Mouse (Mus musculus): ENCODE measurements at regions not wholly inside any gene's neighbourhood (a gene's known extent, or its start where the extent isn't known, plus 50 kb on each side); places are given as distances from the start of the nearest gene placed in this dataset.
A peak's percentile ranks its signal among the peaks of the same experiment; 100 is the strongest.

DNA sequence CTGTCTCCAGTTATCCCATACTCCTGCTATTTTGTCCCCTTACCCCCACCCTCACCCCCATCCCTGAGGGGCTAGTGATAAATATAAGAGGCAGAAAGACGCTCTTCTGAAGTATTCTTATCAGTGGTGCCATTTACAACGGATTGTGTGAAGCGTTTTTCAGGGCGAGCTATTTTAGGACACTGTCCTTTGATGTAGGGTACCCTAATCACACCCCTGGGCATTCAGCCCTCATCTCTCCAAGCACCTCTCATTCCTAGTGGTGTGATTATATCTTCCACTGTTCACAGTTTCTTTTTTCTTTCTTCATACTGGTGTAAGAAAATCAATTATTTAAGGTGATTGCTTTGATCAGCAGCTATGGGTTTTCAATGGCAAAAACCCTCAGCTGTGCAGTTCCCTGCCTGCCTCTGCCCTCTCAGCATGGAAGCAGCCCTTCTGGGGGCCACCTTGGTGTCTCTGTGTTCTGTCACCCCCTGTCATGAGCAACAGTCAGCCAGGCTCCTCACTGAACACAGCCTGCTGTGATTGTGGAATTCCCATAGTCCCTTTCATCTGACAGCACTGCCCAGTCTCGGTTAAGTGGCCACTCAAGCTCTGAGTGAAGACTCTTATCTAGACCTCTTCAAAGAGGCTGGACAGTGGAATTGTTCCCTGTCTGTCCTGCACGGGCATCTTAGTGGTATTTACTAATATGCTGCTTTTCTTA lies 196.7 kb upstream of the Id2 start:
- Histone ChIP-seq H3K4me1 (replicated peaks; ENCODE audit: control insufficient read depth, insufficient read depth, low read length) (peaks cover 12% of the 10 kb centered on the region; the same call in 1 of the 2 replicates), H3K27me3 (ENCODE audit: control insufficient read depth, insufficient read depth, low read length) (no peaks in the 10 kb centered on the region), H3K27ac (ENCODE audit: low read depth, low read length) (no peak overlapping the region), H3K4me3 (ENCODE audit: low read depth, low read length) (no peak overlapping the region), H3K9me3 (ENCODE audit: control insufficient read depth, low read length) (no peaks in the 10 kb centered on the region), H3K4me2 (ENCODE audit: low read depth, low read length, severe bottlenecking) (no peak overlapping the region), H3K36me3 (ENCODE audit: control insufficient read depth, insufficient read depth, low read length) (no peaks in the 10 kb centered on the region), H3K9ac (ENCODE audit: low read length) (no peak overlapping the region)
- DNase-seq (ENCODE audit: low spot score) (no peak), ATAC-seq (replicated peaks; ENCODE audit: low FRiP score) (peak; percentile 65)
- WGBS = 38% methylated on average over 6 of the region's 6 CpGs

DNA sequence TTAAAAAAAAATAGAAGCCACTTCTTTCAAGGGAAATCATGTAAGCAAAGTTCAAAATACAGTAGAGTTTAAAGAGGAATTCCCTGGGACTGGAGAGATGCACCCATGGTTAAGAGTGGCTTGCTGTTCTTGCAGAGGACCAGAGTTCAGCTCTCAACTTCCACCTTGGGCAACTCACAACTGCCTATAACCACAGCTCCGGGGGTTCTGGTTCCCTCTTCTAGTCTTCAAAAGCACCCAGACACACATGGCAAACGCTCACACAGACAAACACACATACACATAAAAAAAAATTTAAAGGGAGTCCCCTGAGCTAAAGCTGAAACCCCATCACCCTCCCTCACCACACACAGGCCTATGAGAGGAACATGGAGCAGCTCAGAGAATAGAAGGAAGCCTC lies 192.4 kb upstream of the Id2 start:
- H3K9me3 ChIP-seq (ENCODE audit: control insufficient read depth, low read length) = no peaks in the 10 kb centered on the region
- DNase-seq (ENCODE audit: low spot score) (no peak), ATAC-seq (replicated peaks; ENCODE audit: low FRiP score) (no peak)
- 86% methylated on average over 2 of the region's 2 CpGs for WGBS
- no peak overlapping the region for H3K4me3 ChIP-seq (ENCODE audit: low read depth, low read length)
- no peak overlapping the region for H3K9ac ChIP-seq (ENCODE audit: low read length)
- H3K4me2 ChIP-seq (ENCODE audit: low read depth, low read length, severe bottlenecking) = no peak overlapping the region
- no peaks in the 10 kb centered on the region for H3K27me3 ChIP-seq (ENCODE audit: control insufficient read depth, insufficient read depth, low read length)
- peaks cover 8% of the 10 kb centered on the region; the same call in 1 of the 2 replicates for H3K4me1 ChIP-seq (replicated peaks; ENCODE audit: control insufficient read depth, insufficient read depth, low read length)
- H3K27ac ChIP-seq (ENCODE audit: low read depth, low read length) = no peak overlapping the region
- H3K36me3 ChIP-seq (ENCODE audit: control insufficient read depth, insufficient read depth, low read length) = no peaks in the 10 kb centered on the region

GRCm38 (mm10) chr12:25283808-25284207 lies 186.9 kb upstream of the Id2 start:
- peaks cover 4% of the 10 kb centered on the region; the same call in 1 of the 2 replicates for H3K4me1 ChIP-seq (replicated peaks; ENCODE audit: control insufficient read depth, insufficient read depth, low read length)
- no peak overlapping the region for H3K27ac ChIP-seq (ENCODE audit: low read depth, low read length)
- H3K9me3 ChIP-seq (ENCODE audit: control insufficient read depth, low read length) = no peaks in the 10 kb centered on the region
- DNase-seq (ENCODE audit: low spot score) (no peak), ATAC-seq (replicated peaks; ENCODE audit: low FRiP score) (no peak)
- H3K27me3 ChIP-seq (ENCODE audit: control insufficient read depth, insufficient read depth, low read length) = no peaks in the 10 kb centered on the region; the same call in 1 of the 2 replicates
- H3K36me3 ChIP-seq (ENCODE audit: control insufficient read depth, insufficient read depth, low read length) = no peaks in the 10 kb centered on the region
- H3K4me2 ChIP-seq (ENCODE audit: low read depth, low read length, severe bottlenecking) = no peak overlapping the region
- no peak overlapping the region for H3K4me3 ChIP-seq (ENCODE audit: low read depth, low read length)
- 80% methylated on average over 3 of the region's 3 CpGs for WGBS
- H3K9ac ChIP-seq (ENCODE audit: low read length) = no peak overlapping the region

DNA sequence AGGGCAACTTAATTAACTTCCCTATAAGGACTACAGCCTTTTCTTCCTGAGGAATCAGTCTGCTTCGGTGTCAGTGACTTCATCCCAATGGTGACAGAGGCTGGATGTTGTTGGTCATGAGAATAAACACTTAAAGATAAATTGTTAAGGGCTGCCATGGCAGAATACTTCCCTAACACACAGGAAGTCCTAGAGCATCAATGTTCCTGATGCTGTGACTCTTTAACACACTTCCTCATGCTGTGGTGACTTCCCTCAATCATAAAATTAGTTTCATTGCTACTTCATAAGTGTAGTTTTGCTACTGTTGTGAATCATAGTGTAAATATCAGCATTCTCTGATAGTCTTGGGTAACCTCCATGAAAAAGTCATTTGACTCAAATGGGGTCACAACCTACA lies 184.5 kb upstream of the Id2 start:
- Histone ChIP-seq H3K9ac (ENCODE audit: low read length) (no peak overlapping the region), H3K36me3 (ENCODE audit: control insufficient read depth, insufficient read depth, low read length) (no peaks in the 10 kb centered on the region), H3K4me3 (ENCODE audit: low read depth, low read length) (no peak overlapping the region), H3K4me1 (replicated peaks; ENCODE audit: control insufficient read depth, insufficient read depth, low read length) (peaks cover 4% of the 10 kb centered on the region; the same call in 1 of the 2 replicates), H3K4me2 (ENCODE audit: low read depth, low read length, severe bottlenecking) (no peak overlapping the region), H3K27ac (ENCODE audit: low read depth, low read length) (no peak overlapping the region), H3K9me3 (ENCODE audit: control insufficient read depth, low read length) (no peaks in the 10 kb centered on the region), H3K27me3 (ENCODE audit: control insufficient read depth, insufficient read depth, low read length) (no peaks in the 10 kb centered on the region; the same call in 1 of the 2 replicates)
- ATAC-seq (replicated peaks; ENCODE audit: low FRiP score) = no peak
- DNase-seq (ENCODE audit: low spot score) = no peak
- 69% methylated on average over 1 of the region's 1 CpGs for WGBS

DNA sequence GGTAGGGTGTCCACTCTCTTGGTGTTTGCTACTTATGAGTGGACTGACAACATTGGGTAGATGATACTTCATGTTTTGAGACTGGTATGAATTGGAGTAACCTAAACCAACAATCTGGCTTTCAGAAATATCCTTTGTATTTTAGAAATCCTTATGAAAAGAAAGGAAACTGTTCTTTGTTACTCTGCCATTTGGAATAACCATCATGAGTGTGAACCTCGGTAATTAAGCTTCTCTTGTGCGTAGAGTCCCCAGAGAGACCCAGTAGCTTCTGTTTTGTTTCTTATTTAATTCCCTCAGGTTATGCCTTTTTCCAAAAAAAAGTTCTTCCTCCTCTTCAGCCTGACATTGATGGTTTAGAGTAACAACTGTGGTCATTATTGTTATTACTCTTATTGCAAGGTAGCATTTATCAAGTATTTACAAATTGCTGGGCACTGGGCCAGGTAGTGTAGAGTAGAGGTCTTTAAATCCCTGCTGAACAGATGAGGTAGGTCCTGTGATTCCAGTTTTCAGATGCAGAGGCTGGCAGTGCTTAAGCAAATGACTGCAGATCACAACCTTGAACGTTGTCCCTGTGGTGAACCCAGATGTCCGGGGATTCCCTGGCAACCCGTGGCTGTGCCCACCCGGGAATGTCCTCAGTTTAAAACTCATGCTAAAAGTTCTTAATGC lies 176.8 kb upstream of the Id2 start:
- H3K9me3 ChIP-seq (ENCODE audit: control insufficient read depth, low read length) = no peaks in the 10 kb centered on the region
- H3K4me3 ChIP-seq (ENCODE audit: low read depth, low read length) = no peak overlapping the region
- no peaks in the 10 kb centered on the region for H3K36me3 ChIP-seq (ENCODE audit: control insufficient read depth, insufficient read depth, low read length)
- no peak overlapping the region for H3K9ac ChIP-seq (ENCODE audit: low read length)
- no peak overlapping the region for H3K4me2 ChIP-seq (ENCODE audit: low read depth, low read length, severe bottlenecking)
- no peaks in the 10 kb centered on the region; the same call in 1 of the 2 replicates for H3K27me3 ChIP-seq (ENCODE audit: control insufficient read depth, insufficient read depth, low read length)
- H3K4me1 ChIP-seq (replicated peaks; ENCODE audit: control insufficient read depth, insufficient read depth, low read length) = 0 out of 2 replicates have a peak, but pooled peaks cover 2% of the 10 kb centered on the region
- DNase-seq (ENCODE audit: low spot score) (no peak), ATAC-seq (replicated peaks; ENCODE audit: low FRiP score) (no peak)
- 84% methylated on average over 6 of the region's 6 CpGs for WGBS
- H3K27ac ChIP-seq (ENCODE audit: low read depth, low read length) = no peak overlapping the region

DNA sequence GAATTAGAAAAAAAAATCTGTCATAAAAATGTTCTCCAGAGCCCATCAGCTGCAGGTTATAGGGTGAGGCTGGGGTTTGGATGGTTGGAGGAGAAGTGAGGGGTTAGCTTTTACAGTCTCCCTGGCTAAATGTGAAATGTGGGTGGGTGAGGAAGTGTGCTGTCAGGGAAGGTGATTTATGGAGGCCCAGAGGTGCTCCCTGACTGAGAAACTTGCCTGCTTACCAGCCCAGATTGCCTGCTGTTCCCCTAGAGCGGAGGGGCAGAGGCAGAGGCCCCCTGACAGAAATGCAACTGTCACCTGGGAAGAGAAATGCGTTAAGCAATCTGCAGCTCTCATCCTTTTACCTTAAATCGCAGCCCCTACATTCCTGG lies 175.8 kb upstream of the Id2 start:
- Histone ChIP-seq H3K27ac (ENCODE audit: low read depth, low read length) (no peak overlapping the region), H3K4me2 (ENCODE audit: low read depth, low read length, severe bottlenecking) (no peak overlapping the region), H3K27me3 (ENCODE audit: control insufficient read depth, insufficient read depth, low read length) (no peaks in the 10 kb centered on the region), H3K4me1 (replicated peaks; ENCODE audit: control insufficient read depth, insufficient read depth, low read length) (0 out of 2 replicates have a peak, but pooled peaks cover 2% of the 10 kb centered on the region), H3K9ac (ENCODE audit: low read length) (no peak overlapping the region), H3K4me3 (ENCODE audit: low read depth, low read length) (no peak overlapping the region), H3K9me3 (ENCODE audit: control insufficient read depth, low read length) (no peaks in the 10 kb centered on the region), H3K36me3 (ENCODE audit: control insufficient read depth, insufficient read depth, low read length) (no peaks in the 10 kb centered on the region)
- DNase-seq (ENCODE audit: low spot score) = no peak
- WGBS = 72% methylated on average over 3 of the region's 3 CpGs
- ATAC-seq (replicated peaks; ENCODE audit: low FRiP score) = no peak

DNA sequence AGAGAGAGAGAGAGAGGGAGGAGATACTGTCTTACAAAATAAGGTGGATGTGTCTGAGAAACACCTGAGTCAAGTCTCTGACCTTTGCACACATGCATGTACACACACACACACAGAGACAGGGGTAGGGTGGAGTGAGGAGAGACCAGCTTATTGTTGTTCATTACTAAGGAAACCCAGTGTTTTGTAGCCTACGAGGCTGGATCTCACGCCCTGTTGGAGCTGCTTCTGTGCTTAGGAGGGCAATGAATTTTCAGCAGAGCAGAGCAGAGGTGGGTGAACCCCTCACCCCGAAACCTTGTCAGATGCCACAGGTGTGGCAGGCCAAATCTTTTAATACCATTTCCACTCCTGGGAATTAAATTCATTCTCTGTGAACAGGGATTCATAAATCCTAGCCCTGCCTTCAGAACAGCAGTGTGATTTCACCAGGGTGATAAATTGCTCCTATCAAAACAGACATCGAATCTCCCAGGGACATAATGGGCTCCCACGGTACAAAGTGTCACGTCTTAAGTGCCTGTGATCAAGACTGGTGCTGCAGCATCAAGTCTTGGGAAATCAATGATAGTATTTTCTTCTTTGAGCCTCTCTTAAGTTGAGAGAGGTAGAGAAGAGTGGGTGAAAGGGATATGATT lies 175.3 kb upstream of the Id2 start:
- no peak for ATAC-seq (replicated peaks; ENCODE audit: low FRiP score)
- Histone ChIP-seq H3K9ac (ENCODE audit: low read length) (no peak overlapping the region), H3K4me3 (ENCODE audit: low read depth, low read length) (no peak overlapping the region), H3K27ac (ENCODE audit: low read depth, low read length) (no peak overlapping the region), H3K36me3 (ENCODE audit: control insufficient read depth, insufficient read depth, low read length) (no peaks in the 10 kb centered on the region), H3K27me3 (ENCODE audit: control insufficient read depth, insufficient read depth, low read length) (no peaks in the 10 kb centered on the region), H3K4me1 (replicated peaks; ENCODE audit: control insufficient read depth, insufficient read depth, low read length) (0 out of 2 replicates have a peak, but pooled peaks cover 2% of the 10 kb centered on the region), H3K4me2 (ENCODE audit: low read depth, low read length, severe bottlenecking) (no peak overlapping the region), H3K9me3 (ENCODE audit: control insufficient read depth, low read length) (no peaks in the 10 kb centered on the region)
- no peak for DNase-seq (ENCODE audit: low spot score)
- WGBS = 64% methylated on average over 6 of the region's 6 CpGs

DNA sequence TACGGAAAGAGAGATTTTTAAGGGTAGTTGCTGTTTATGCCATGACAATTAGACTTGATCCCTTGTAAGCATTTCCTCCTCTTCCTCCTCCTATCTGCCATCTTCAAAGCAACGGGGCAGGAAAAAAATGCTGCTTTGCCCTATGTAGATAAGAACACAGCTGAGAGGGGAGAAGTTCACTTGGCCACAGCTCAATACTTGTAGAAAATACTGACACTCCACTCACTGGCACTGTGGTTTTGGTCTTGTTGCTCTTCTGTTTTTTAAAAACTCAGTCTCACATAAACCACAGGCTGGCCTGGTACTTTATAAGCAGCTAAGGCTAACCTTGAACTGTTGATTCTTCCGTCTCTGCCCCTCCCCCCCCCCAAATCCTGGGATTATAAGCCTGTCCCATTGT lies 172.9 kb upstream of the Id2 start:
- peaks cover 5% of the 10 kb centered on the region; the same call in 1 of the 2 replicates for H3K4me1 ChIP-seq (replicated peaks; ENCODE audit: control insufficient read depth, insufficient read depth, low read length)
- DNase-seq (ENCODE audit: low spot score) = no peak
- no peaks in the 10 kb centered on the region for H3K9me3 ChIP-seq (ENCODE audit: control insufficient read depth, low read length)
- 83% methylated on average over 3 of the region's 3 CpGs for WGBS
- no peak overlapping the region for H3K27ac ChIP-seq (ENCODE audit: low read depth, low read length)
- H3K36me3 ChIP-seq (ENCODE audit: control insufficient read depth, insufficient read depth, low read length) = no peaks in the 10 kb centered on the region
- no peak overlapping the region for H3K9ac ChIP-seq (ENCODE audit: low read length)
- H3K4me3 ChIP-seq (ENCODE audit: low read depth, low read length) = no peak overlapping the region
- no peak for ATAC-seq (replicated peaks; ENCODE audit: low FRiP score)
- H3K27me3 ChIP-seq (ENCODE audit: control insufficient read depth, insufficient read depth, low read length) = no peaks in the 10 kb centered on the region
- no peak overlapping the region for H3K4me2 ChIP-seq (ENCODE audit: low read depth, low read length, severe bottlenecking)
